Mouse (Mus musculus) layer of hippocampus, postnatal 10 days (tissue): ENCODE measurements around the gene Gm45194. TPM values are rescaled to one million over a fixed set of nuclear protein-coding genes. Genes with fewer than 3 reads are reported as not detected.

Experiments
- DNase-seq, 2 experiments: peaks; one replicate each; pipeline ENCODE4 v3.0.0; 2021; ENCODE audit warnings: low spot score in 2 of 2
- long read RNA-seq: library from polyadenylated mRNA; stranded (forward); transcript quantifications from one replicate; pipeline ENCODE4 v2.0.0, GENCODE M21; 2023
- total RNA-seq, 2 experiments: library from RNA; stranded (reverse); gene quantifications; 2 replicates each; pipeline ENCODE4 v1.2.3; 2021

The Gm45194 gene
- under 1 TPM in 1 of 2 experiments, not detected in 1; 0.46 TPM for total RNA-seq
- long read RNA-seq = 0 reads

GRCm38 (mm10) chrX:111891089-111891488 lies at the start of gene Gm45194:
TSS of gene Gm45194 (plus strand) at chrX:111891389.
- DNase-seq = no peak

- no peak for DNase-seq
These were observed 35.3 kb upstream of the Gm45194 start for GRCm38 (mm10) chrX:111855878-111856277.

GRCm38 (mm10) chrX:111881251-111881650 lies 9.9 kb upstream of the Gm45194 start:
- no peak for DNase-seq

GRCm38 (mm10) chrX:111894321-111895050 lies 3.3 kb downstream of the Gm45194 start:
- DNase-seq = peak in 1 of 2 experiments; percentile 9

GRCm38 (mm10) chrX:111895084-111895779 lies 4.0 kb downstream of the Gm45194 start:
- peak; percentile 4 to 11 for DNase-seq

GRCm38 (mm10) chrX:111917422-111917821 lies 26.2 kb downstream of the Gm45194 start:
- no peak for DNase-seq

GRCm38 (mm10) chrX:111960909-111961308 lies 69.7 kb downstream of the Gm45194 start:
- DNase-seq = no peak

GRCm38 (mm10) chrX:111999661-112000060 lies 108.5 kb downstream of the Gm45194 start:
- DNase-seq = no peak

- no peak for DNase-seq
These were observed 119.5 kb downstream of the Gm45194 start, which contains the start of gene Tex16 for GRCm38 (mm10) chrX:112010707-112011106. TSS of gene Tex16 (plus strand) at chrX:112011007.

GRCm38 (mm10) chrX:112238749-112239148 lies 347.6 kb downstream of the Gm45194 start, which contains the start of gene 4933403O08Rik:
TSS of gene 4933403O08Rik (plus strand) at chrX:112239049.
- no peak for DNase-seq

- no peak for DNase-seq
These were observed 351.7 kb downstream of the Gm45194 start for GRCm38 (mm10) chrX:112242916-112243315.

GRCm38 (mm10) chrX:112255513-112255912 lies 364.3 kb downstream of the Gm45194 start:
- DNase-seq = no peak

GRCm38 (mm10) chrX:112273550-112273949 lies 382.4 kb downstream of the Gm45194 start:
- DNase-seq = no peak

Other genes starting within 250 kb of the Gm45194 start
- 1 to 10 TPM; 4.0 to 4.5 TPM for gene Hdx, start 194.3 kb upstream of the Gm45194 start, total RNA-seq
- under 1 TPM in 1 of 2 experiments, not detected in 1; 0.13 TPM for gene Tex16, start 119.6 kb downstream of the Gm45194 start, total RNA-seq